Mouse (Mus musculus) intestine, postnatal 0 days (tissue): ENCODE measurements around the gene Pidd1. TPM values are rescaled to one million over a fixed set of nuclear protein-coding genes. Genes with fewer than 3 reads are reported as not detected.
"Not testable (repeated sequence)": the region's sequence is repeated elsewhere in the genome, so short reads cannot be mapped to it uniquely, and the experiment has no call there.

ENCODE experiments used
- ATAC-seq: fragments of 200-750 bp; cut with Nextera tagmentation; 2 replicates; pipeline ENCODE4 v1.8.0; 2017; ENCODE audit warnings: mild to moderate bottlenecking, moderate TSS enrichment, moderate library complexity
- H3K27ac ChIP-seq: fragments of 300-500 bp; sonication (generic); 2 replicates; pipeline ENCODE4 v1.5.1; 2014; ENCODE audit warnings: mild to moderate bottlenecking, low read depth, low read length, moderate library complexity
- H3K27me3 ChIP-seq: fragments of 300-500 bp; sonication (generic); replicated peaks from 2 replicates; pipeline ENCODE4 v1.6.1; 2014; ENCODE audit warnings: low read length, mixed read lengths; ENCODE audit not compliant: control insufficient read depth, insufficient read depth
- H3K36me3 ChIP-seq: fragments of 300-500 bp; sonication (generic); 2 replicates; pipeline ENCODE4 v1.6.1; 2014; ENCODE audit warnings: mild to moderate bottlenecking, moderate library complexity; ENCODE audit not compliant: control insufficient read depth, insufficient read depth
- H3K4me1 ChIP-seq: fragments of 300-500 bp; sonication (generic); replicated peaks from 2 replicates; pipeline ENCODE4 v1.6.1; 2014; ENCODE audit warnings: antibody characterized with exemption, low read length, mixed read lengths; ENCODE audit not compliant: control insufficient read depth, insufficient read depth
- H3K4me2 ChIP-seq: fragments of 300-500 bp; sonication (generic); replicated peaks from 2 replicates; pipeline ENCODE4 v1.6.1; 2014; ENCODE audit warnings: low read depth, mild to moderate bottlenecking, moderate library complexity
- H3K4me3 ChIP-seq: fragments of 300-500 bp; sonication (generic); 2 replicates; pipeline ENCODE4 v1.5.1; 2014; ENCODE audit warnings: low read depth, low read length
- H3K9ac ChIP-seq: fragments of 300-500 bp; sonication (generic); 2 replicates; pipeline ENCODE4 v1.6.1; 2014; ENCODE audit warnings: mild to moderate bottlenecking, low read depth, low read length
- H3K9me3 ChIP-seq: fragments of 300-500 bp; sonication (generic); 2 replicates; pipeline ENCODE4 v1.6.1; 2016; ENCODE audit warnings: mixed run types; ENCODE audit not compliant: control insufficient read depth
- CTCF ChIP-seq: sonication (generic); IDR thresholded peaks from 2 replicates; pipeline ENCODE4 v1.5.1; 2016; ENCODE audit warnings: low read depth, mild to moderate bottlenecking, control low read depth, antibody characterized with exemption, moderate library complexity
- WGBS: fragments of 180-500 bp; shearing (Covaris S2); extraction: QIAGEN DNeasy Blood & Tissue Kit; methylation state at CpG from one replicate; pipeline ENCODE4 v1.1.7; 2014; 5-methylcytosine and 5-hydroxymethylcytosine counted together
- polyA plus RNA-seq: library from polyadenylated mRNA; unstranded; fragments of >200 nt; fragmentation: Nextera tagmentation; extraction: Ambion mirVana; gene quantifications from 2 replicates; pipeline ENCODE4 v1.2.1, GENCODE M21; 2015

The Pidd1 gene
- polyA plus RNA-seq, 1 experiment from 2014 or later, result 1.6 TPM

DNA sequence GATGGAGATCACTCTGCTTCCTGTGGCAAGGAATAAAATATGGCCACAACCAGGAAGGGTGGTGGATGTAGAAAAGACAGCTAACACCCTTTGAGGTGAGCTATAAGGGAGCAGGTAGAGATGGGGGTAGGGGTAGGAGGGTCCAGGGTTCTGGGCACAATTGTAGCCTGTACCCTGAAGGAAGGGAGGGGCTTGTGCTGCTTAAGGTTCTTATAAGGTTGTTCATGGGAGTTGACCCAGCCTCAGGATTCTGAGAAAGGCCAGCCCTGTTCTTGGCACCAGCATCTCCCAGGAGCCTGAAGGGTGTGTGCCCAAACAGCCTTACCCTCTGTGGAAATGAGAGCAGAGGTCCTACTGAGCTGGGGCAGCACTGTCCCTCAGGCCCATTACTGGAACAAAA is 8.1 kb upstream of the Pidd1 start:
- H3K27ac ChIP-seq, result no peak overlapping the region
- peaks cover 31% of the 10 kb centered on the region for H3K36me3 ChIP-seq
- no peak overlapping the region for H3K4me2 ChIP-seq
- H3K9me3 ChIP-seq, result no peaks in the 10 kb centered on the region
- TF ChIP-seq CTCF, result no peak
- H3K9ac ChIP-seq, result no peak overlapping the region
- peaks cover 9% of the 10 kb centered on the region for H3K4me1 ChIP-seq
- no peak overlapping the region for H3K4me3 ChIP-seq
- ATAC-seq, result no peak
- H3K27me3 ChIP-seq, result no peaks in the 10 kb centered on the region

DNA sequence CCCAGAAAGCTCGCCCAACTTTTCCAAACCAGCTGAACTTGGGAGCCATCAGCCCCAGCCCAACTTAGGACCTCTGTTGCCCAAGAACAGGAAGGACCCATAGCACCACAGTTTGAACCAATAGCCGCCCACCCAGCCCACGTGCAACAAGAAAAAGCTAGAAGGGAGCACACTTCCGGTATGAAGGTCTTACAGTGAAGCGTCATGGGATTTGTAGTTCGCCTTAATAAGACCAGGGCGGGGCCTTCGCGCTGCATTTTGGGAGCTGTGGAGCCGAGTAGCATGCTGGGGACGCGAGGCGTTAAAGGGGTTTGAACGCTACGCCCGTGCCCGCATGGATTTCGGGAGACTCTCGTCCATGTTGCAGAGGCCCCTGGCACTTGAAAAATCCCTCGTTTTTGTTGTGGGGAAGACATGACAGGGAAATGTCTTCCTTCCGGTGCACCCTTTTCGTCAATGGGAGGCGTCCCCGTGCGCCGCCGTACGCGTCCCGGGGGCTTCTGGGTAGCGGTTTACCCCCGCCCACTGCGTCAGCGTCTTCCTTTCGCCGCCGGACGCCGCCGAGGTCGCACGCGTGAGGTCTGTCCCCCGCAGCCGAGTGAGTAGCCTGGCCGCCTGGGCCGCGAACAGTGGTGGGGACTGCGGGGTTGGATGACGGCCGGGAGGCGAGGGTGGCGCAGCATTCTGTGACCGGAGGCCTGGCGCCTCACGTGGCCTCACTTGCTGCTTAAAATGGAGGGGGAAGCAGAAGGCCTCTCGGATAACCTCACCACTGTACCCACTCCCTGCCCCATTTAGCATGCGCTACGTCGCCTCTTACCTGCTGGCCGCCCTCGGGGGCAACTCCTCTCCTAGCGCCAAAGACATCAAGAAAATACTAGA is 3.5 kb upstream of the Pidd1 start, which contains the start of gene Rplp2:
Gene Rplp2, plus strand, starts transcription at position 261 of the 882 bp plus-strand sequence.
- Histone ChIP-seq H3K27ac (peak within 1 kb of the TSS; percentile 60), H3K9ac (peak within 1 kb of the TSS; percentile 78), H3K4me3 (peak within 1 kb of the TSS; percentile 82), H3K9me3 (no peaks in the 10 kb centered on the region), H3K4me1 (peaks cover 9% of the 10 kb centered on the region), H3K36me3 (peaks cover 31% of the 10 kb centered on the region), H3K4me2 (peak within 1 kb of the TSS; percentile 76), H3K27me3 (no peaks in the 10 kb centered on the region)
- TF ChIP-seq CTCF, result peak; percentile 19; the same call in 1 of the 2 replicates
- under 1% methylated on average over 63 of the region's 63 CpGs for WGBS
- ATAC-seq, result peak; percentile 87

DNA sequence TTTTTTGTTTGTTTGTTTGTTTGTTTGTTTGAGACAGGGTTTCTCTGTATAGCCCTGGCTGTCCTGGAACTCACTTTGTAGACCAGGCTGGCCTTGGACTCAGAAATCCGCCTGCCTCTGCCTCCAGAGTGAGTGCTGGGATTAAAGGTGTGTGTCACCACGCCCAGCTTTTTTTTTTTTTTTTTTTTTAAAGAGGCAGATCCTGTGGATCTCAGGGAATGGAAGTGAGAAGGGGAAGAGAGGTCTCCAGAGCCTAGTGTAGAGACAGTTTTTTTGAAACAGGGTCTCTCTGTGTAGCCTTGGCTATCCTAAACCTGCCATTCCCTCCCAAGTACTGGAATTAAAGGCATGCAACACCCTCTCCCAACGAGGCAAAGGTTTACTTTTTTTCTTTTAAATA is 2.5 kb upstream of the Pidd1 start:
- not testable (repeated sequence) for H3K9me3 ChIP-seq, H3K4me2 ChIP-seq, H3K9ac ChIP-seq, H3K27ac ChIP-seq, H3K4me3 ChIP-seq, H3K27me3 ChIP-seq, H3K4me1 ChIP-seq, ATAC-seq
- WGBS, result 75% methylated on average over 3 of the region's 3 CpGs
- H3K36me3 ChIP-seq, result peaks cover 22% of the 10 kb centered on the region

DNA sequence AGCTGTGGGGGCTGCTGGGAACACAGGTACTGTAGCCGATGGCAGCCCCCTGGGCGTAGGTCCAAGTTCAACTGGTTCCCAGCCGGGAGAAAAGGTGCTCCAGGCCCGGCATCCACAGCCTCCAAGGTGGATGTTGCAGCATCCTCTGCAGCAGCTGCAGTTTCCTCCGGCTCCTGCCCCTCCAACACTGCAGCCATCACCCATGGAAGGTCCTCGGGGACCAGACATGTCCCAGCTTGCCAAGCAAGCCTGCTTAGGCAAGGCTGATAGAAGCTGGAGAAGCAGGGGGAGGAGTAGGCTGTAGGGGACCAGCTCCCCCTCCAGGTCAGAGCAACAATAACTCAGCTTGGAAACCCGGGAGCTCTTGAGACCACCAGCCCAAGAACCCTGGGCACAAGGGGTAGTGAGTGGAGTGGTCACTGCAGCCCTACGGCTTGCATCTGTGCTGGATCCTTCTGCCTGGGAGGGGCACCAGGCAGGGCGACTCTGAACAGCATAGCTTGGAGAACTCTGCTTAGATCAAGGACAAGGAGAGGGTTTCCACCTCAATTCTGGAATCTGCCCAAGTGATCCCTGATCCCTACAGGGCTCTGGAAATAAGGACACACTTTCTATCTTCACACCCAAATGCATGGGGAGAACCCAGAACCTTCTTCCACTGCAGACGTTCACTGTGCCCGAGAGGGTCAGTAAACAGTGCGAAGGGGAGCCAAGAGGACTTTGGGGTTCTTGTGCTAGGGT is 574 bp downstream of the Pidd1 start:
- Histone ChIP-seq H3K36me3 (peaks cover 19% of the 10 kb centered on the region), H3K9ac (peak overlapping the region; percentile 51), H3K4me3 (peak overlapping the region; percentile 46), H3K4me2 (peak overlapping the region; percentile 81), H3K27ac (no peak overlapping the region), H3K27me3 (no peaks in the 10 kb centered on the region), H3K4me1 (peaks cover 2% of the 10 kb centered on the region; the same call in 1 of the 2 replicates), H3K9me3 (no peaks in the 10 kb centered on the region)
- ATAC-seq, result no peak
- peak; percentile 69 for TF ChIP-seq CTCF
- 12% methylated on average over 12 of the region's 12 CpGs for WGBS

DNA sequence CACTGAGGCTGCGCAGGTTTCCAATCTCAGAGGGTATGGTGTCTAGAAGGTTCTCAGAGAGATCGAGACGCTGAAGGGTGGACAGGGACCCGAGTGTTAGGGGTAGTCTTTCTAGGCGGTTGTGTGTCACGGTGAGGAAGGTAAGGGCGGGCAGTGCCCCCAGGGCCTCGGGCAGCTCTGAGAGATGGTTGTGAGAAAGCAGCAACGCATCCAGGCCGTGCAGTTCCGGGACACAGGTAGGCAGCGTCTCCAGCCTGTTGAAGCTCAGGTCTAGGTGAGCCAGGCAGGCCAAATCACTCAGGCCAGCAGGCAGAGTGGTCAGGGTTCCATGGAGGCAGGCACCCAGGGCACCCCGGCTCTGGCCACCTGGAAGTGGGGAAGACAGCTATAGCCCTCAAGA is 1.6 kb downstream of the Pidd1 start:
- H3K9ac ChIP-seq, result no peak overlapping the region

DNA sequence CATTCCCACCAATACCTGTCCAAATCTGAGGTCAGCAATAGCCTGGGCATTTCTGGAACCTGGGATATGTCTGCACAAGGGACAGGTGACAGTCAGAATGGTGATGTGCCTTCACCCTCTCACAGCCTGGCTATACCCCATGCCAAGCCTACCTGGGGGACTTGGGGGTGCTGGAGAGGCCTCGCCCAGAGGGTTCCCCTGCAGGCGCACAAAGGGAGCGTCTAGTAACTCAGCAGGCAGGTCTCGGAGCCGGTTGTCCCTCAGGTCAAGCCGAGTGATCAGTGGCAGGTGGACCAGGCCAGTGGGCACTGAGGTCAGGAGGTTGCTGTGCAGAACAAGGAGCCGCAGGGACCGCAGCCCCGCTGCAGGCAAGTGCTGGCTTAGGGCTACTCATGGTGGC is 2.4 kb downstream of the Pidd1 start:
- no peak for ATAC-seq
- Histone ChIP-seq H3K9me3 (no peaks in the 10 kb centered on the region), H3K4me3 (no peak overlapping the region), H3K27me3 (no peaks in the 10 kb centered on the region), H3K27ac (no peak overlapping the region), H3K4me1 (peaks cover 4% of the 10 kb centered on the region; the same call in 1 of the 2 replicates), H3K36me3 (peaks cover 21% of the 10 kb centered on the region), H3K4me2 (no peak overlapping the region), H3K9ac (no peak overlapping the region)
- no peak for TF ChIP-seq CTCF
- WGBS, result 93% methylated on average over 9 of the region's 9 CpGs

More for the DNA sequence above, 1.6 kb downstream of the Pidd1 start:
- Histone ChIP-seq H3K36me3 (peaks cover 21% of the 10 kb centered on the region), H3K4me1 (no peaks in the 10 kb centered on the region), H3K4me2 (peak overlapping the region; percentile 81; the same call in 1 of the 2 replicates), H3K27me3 (no peaks in the 10 kb centered on the region), H3K4me3 (no peak overlapping the region), H3K27ac (no peak overlapping the region), H3K9me3 (no peaks in the 10 kb centered on the region)
- WGBS, result 90% methylated on average over 13 of the region's 13 CpGs
- ATAC-seq, result no peak
- no peak for TF ChIP-seq CTCF
